Mouse (Mus musculus): Measurements from ENCODE around the gene Cga. TPM values are rescaled to one million over a fixed set of nuclear protein-coding genes. Genes with fewer than 3 reads are reported as not detected.
"Not testable (repeated sequence)": the region's sequence is repeated elsewhere in the genome, so short reads cannot be mapped to it uniquely, and the experiment has no call there.

Gene Cga
- polyA plus RNA-seq, 1 experiment from 2014 or later, result not detected

DNA sequence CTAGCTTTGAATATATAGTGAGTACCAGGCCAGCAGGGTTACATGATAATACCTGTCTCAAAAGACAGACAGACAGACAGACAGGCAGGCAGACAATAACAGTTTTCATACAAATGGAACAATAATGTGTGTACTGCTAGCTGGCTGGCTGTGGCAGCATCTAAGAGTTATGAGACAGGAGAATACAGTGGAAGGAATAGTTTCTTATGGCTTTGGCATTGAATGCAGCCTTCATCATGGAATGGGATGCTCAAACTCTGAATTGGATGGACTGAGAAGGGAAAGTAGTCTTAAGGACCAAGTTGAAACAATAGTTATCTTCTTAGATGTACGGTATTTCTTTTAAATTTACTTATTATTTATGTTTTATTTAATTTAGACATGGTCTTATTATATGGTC, 5.7 kb downstream of the Cga start:
- no peak overlapping the region for H3K4me2 ChIP-seq
- WGBS, result 92% methylated on average over 1 of the region's 1 CpGs
- H3K27me3 ChIP-seq, result no peaks in the 10 kb centered on the region
- no peaks in the 10 kb centered on the region for H3K36me3 ChIP-seq
- peaks cover 5% of the 10 kb centered on the region; the same call in 1 of the 2 replicates for H3K4me1 ChIP-seq
- H3K9ac ChIP-seq, result no peak overlapping the region
- no peaks in the 10 kb centered on the region for H3K9me3 ChIP-seq (replicated peaks)
- H3K4me3 ChIP-seq (replicated peaks), result no peak overlapping the region
- ATAC-seq (replicated peaks; ENCODE audit: low FRiP score), result no peak
- H3K27ac ChIP-seq, result no peak overlapping the region

DNA sequence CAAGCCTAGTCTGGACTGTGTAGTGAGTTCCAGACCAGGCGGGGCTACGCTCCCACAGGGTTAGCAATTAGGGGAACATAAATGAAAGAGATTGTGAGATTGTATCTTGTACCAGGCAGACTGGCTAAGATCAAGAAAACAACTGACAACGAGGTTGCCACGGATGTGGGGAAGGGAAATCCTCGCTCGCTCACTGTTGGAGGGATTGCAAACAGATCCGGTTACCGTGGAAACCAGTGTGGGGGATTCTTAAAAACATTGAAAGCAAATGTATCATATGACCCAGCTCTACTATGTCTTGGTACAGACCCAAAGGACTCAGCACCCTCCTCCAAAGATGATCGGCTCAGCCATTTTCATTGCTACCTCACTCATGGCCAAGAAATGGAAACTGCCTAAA, 6.6 kb downstream of the Cga start:
- H3K9me3 ChIP-seq (replicated peaks), result no peaks in the 10 kb centered on the region
- H3K4me1 ChIP-seq, result peaks cover 5% of the 10 kb centered on the region; the same call in 1 of the 2 replicates
- H3K9ac ChIP-seq, result no peak overlapping the region
- H3K27ac ChIP-seq, result no peak overlapping the region
- 39% methylated on average over 9 of the region's 9 CpGs for WGBS
- H3K27me3 ChIP-seq, result no peaks in the 10 kb centered on the region
- H3K4me3 ChIP-seq (replicated peaks), result no peak overlapping the region
- H3K36me3 ChIP-seq, result no peaks in the 10 kb centered on the region
- H3K4me2 ChIP-seq, result no peak overlapping the region
- no peak for ATAC-seq (replicated peaks; ENCODE audit: low FRiP score)

DNA sequence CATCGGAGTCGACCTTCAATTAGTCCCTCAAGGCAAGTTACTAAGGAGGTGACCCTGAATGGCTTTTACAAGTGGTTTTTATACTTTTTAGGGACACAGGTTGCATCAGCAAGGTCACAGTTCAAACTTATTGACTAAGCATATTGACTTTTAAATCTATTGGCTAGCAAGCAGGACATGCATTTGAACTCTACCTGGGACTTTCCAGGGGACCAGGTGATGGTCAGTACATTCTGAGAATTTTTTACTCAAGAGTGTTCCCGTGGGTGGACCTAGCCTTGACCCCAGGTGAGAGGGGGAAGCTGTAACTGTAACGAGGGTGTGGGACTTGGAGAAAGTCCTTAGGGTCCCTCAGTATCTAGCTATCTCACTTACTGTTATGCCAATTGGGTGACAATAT, 7.6 kb downstream of the Cga start:
- no peak overlapping the region for H3K9ac ChIP-seq
- no peaks in the 10 kb centered on the region for H3K9me3 ChIP-seq (replicated peaks)
- ATAC-seq (replicated peaks; ENCODE audit: low FRiP score), result no peak
- peaks cover 5% of the 10 kb centered on the region; the same call in 1 of the 2 replicates for H3K4me1 ChIP-seq
- H3K27ac ChIP-seq, result no peak overlapping the region
- H3K27me3 ChIP-seq, result no peaks in the 10 kb centered on the region
- H3K4me2 ChIP-seq, result no peak overlapping the region
- WGBS, result 77% methylated on average over 4 of the region's 4 CpGs
- H3K4me3 ChIP-seq (replicated peaks), result no peak overlapping the region
- H3K36me3 ChIP-seq, result no peaks in the 10 kb centered on the region

- not testable (repeated sequence) for H3K4me1 ChIP-seq; H3K27ac ChIP-seq; ATAC-seq (replicated peaks; ENCODE audit: low FRiP score); H3K36me3 ChIP-seq; H3K27me3 ChIP-seq; H3K4me2 ChIP-seq; H3K9ac ChIP-seq; H3K9me3 ChIP-seq (replicated peaks); H3K4me3 ChIP-seq (replicated peaks)
- WGBS, result 39% methylated on average over 3 of the region's 3 CpGs
These were observed 8.0 kb downstream of the Cga start for GRCm38 (mm10) chr4:34901582-34901981.

DNA sequence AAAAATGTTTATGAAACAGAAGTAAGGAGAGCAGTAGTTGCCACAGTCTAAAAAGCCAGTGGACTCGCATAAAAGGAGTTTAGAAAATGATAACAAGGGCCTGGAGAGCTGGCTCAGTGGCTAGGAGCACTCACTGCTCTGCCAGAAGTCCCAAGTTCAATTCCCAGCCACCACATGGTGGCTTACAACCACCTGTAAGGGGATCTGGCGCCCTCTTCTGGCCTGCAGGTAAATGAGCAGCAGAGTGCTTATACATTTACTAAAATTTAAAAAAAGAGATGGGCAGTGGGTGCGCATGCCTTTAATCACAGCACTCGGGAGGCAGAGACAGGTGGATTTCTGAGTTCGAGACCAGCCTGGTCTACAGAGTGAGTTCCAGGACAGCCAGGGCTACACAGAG, 11.8 kb downstream of the Cga start:
- Histone ChIP-seq H3K4me1 (no peaks in the 10 kb centered on the region), H3K4me2 (no peak overlapping the region), H3K9me3 (replicated peaks) (no peaks in the 10 kb centered on the region), H3K27me3 (no peaks in the 10 kb centered on the region), H3K36me3 (no peaks in the 10 kb centered on the region), H3K27ac (no peak overlapping the region), H3K9ac (no peak overlapping the region), H3K4me3 (replicated peaks) (no peak overlapping the region)
- no peak for ATAC-seq (replicated peaks; ENCODE audit: low FRiP score)
- 67% methylated on average over 5 of the region's 5 CpGs for WGBS

DNA sequence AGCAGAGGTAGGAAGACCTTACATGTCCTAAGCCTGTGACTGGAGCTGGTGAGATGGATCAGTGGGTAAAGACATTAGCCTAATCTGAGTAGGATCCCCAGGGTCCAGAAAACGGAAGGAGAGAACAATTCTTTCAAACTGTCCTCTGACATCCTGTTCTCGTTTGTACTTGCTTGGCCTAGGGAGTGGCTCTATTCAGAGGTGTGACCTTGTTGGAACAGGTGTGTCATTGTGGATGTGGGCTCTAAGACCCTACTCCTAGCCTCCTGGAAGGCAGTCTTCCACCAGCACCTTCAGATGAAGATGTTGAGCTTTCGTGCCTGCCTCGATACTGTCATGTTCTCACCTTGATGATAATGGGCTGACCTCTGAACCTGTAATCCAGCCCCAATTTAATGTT, 12.6 kb downstream of the Cga start:
- Histone ChIP-seq H3K4me3 (replicated peaks) (no peak overlapping the region), H3K4me1 (no peaks in the 10 kb centered on the region)
- 73% methylated on average over 4 of the region's 4 CpGs for WGBS

DNA sequence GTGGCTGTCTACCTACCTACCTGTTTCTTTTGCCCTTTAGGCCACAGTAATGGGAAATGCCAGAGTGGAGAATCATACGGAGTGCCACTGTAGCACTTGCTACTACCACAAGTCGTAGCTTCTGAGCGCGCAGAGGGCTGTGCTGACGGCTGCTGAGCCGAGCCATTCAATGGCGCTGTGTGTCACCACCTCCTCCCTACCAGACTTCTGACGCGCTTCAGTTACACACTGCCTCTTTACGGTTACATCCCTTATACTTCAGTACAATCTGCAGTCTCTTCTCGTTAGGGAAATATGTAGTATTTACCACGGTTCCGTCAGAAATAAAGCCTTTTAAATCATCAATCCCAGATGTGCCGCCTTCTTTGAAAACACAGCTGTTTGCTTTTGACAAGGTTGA, 13.4 kb downstream of the Cga start:
- Histone ChIP-seq H3K9ac (no peak overlapping the region), H3K36me3 (no peaks in the 10 kb centered on the region), H3K4me1 (no peaks in the 10 kb centered on the region), H3K4me2 (0 out of 2 replicates have a peak overlapping the region, but pooled peaks have one; percentile 16), H3K4me3 (replicated peaks) (no peak overlapping the region), H3K9me3 (replicated peaks) (no peaks in the 10 kb centered on the region), H3K27me3 (no peaks in the 10 kb centered on the region), H3K27ac (no peak overlapping the region)
- ATAC-seq (replicated peaks; ENCODE audit: low FRiP score), result no peak
- WGBS, result 42% methylated on average over 14 of the region's 14 CpGs

More for the DNA sequence above, 12.6 kb downstream of the Cga start:
- Histone ChIP-seq H3K9ac (no peak overlapping the region), H3K36me3 (no peaks in the 10 kb centered on the region), H3K4me2 (no peak overlapping the region), H3K9me3 (replicated peaks) (no peaks in the 10 kb centered on the region), H3K27ac (no peak overlapping the region), H3K27me3 (no peaks in the 10 kb centered on the region)
- no peak for ATAC-seq (replicated peaks; ENCODE audit: low FRiP score)

DNA sequence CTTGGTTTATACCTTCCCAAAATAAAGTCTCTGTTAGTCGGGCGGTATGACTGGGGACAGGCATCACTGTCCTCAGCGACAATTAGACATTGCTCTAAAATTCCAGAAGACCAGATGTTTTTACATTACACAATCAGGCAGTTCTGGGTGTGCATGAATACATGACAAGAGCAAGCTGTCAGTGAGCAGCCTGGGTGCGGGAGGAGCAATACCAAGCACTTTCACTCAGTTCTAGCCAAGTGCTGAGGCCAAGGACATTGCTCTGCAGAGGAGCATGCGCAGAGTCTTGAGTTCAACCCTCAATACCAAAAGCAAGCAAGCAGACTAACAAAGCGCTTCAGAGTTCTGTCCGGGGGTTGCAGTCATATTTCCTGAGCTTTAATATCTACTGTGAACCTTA, 14.5 kb downstream of the Cga start:
- H3K4me1 ChIP-seq, result no peaks in the 10 kb centered on the region
- ATAC-seq (replicated peaks; ENCODE audit: low FRiP score), result no peak
- H3K4me2 ChIP-seq, result no peak overlapping the region
- no peaks in the 10 kb centered on the region for H3K9me3 ChIP-seq (replicated peaks)
- no peaks in the 10 kb centered on the region for H3K27me3 ChIP-seq
- no peak overlapping the region for H3K9ac ChIP-seq
- H3K4me3 ChIP-seq (replicated peaks), result no peak overlapping the region
- WGBS, result 77% methylated on average over 7 of the region's 7 CpGs
- no peak overlapping the region for H3K27ac ChIP-seq
- H3K36me3 ChIP-seq, result no peaks in the 10 kb centered on the region

- Histone ChIP-seq H3K9me3 (replicated peaks) (no peaks in the 10 kb centered on the region), H3K4me2 (no peak overlapping the region), H3K4me3 (replicated peaks) (no peak overlapping the region), H3K27ac (no peak overlapping the region), H3K27me3 (no peaks in the 10 kb centered on the region), H3K36me3 (no peaks in the 10 kb centered on the region), H3K9ac (no peak overlapping the region), H3K4me1 (no peaks in the 10 kb centered on the region)
- WGBS, result 48% methylated on average over 3 of the region's 3 CpGs
- ATAC-seq (replicated peaks; ENCODE audit: low FRiP score), result no peak
These were observed 17.8 kb downstream of the Cga start for GRCm38 (mm10) chr4:34911401-34911800.

GRCm38 (mm10) chr4:34912171-34912570, 18.6 kb downstream of the Cga start:
- 84% methylated on average over 3 of the region's 3 CpGs for WGBS
- no peaks in the 10 kb centered on the region for H3K9me3 ChIP-seq (replicated peaks)
- H3K4me2 ChIP-seq, result no peak overlapping the region
- no peak overlapping the region for H3K9ac ChIP-seq
- no peaks in the 10 kb centered on the region for H3K4me1 ChIP-seq
- H3K27me3 ChIP-seq, result no peaks in the 10 kb centered on the region
- no peak overlapping the region for H3K27ac ChIP-seq
- no peak for ATAC-seq (replicated peaks; ENCODE audit: low FRiP score)
- no peak overlapping the region for H3K4me3 ChIP-seq (replicated peaks)
- H3K36me3 ChIP-seq, result no peaks in the 10 kb centered on the region

DNA sequence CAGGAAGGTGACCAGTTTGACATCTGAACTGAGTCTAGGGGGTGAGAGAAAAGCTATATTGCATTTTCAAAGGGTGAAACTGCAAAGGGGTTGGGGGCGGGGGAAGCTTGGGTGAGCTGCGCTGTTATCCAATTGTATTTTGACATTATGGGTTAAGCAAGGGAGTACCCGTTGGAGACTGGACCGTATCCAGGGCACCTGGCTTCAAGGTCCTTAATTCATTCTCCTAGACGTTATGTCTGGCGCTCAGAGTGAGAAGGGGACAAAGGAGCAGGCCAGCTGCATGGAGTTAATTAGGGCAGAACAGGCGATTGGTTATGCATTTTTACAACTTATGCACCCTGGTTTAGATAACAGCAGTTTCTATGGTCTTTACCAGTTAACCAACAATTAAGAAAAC, 23.8 kb downstream of the Cga start:
- Histone ChIP-seq H3K9me3 (replicated peaks) (no peaks in the 10 kb centered on the region), H3K4me1 (no peaks in the 10 kb centered on the region), H3K4me3 (replicated peaks) (no peak overlapping the region), H3K9ac (no peak overlapping the region), H3K27ac (no peak overlapping the region), H3K27me3 (no peaks in the 10 kb centered on the region), H3K36me3 (no peaks in the 10 kb centered on the region), H3K4me2 (no peak overlapping the region)
- ATAC-seq (replicated peaks; ENCODE audit: low FRiP score), result no peak
- WGBS, result 50% methylated on average over 7 of the region's 7 CpGs

DNA sequence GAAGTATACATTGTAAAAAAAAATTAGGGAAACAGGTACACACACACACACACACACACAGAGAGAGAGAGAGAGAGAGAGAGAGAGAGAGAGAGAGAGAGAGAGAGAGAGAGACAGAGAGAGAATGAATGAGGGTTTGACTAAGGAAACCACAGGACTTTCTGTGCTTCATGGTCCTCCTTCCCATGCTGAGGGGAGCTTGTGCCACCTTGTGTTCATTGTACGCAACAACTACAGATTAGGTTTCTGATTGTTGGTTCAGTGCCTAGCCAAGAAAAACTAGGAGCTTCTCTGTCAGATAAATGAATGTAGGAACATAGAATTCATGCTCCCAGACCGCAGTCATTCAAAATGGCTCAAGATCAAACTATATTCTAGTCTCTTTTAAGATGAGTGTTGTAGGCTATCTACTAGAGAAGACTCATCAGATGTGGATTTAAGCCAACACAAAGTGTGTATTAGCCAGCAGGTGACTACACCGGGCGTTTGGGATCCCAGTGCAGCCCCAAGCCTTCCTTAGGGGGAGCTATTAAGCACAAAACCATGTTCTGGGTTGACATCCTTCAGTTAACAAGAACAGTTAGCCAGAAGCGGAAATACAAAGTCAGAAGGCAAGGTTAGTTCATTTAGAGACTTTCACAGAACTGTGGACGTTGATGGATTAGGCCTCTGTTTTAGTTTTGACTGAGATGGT, 28.7 kb downstream of the Cga start:
- no peak overlapping the region for H3K4me2 ChIP-seq
- H3K27me3 ChIP-seq, result no peaks in the 10 kb centered on the region
- H3K4me1 ChIP-seq, result no peaks in the 10 kb centered on the region
- ATAC-seq (replicated peaks; ENCODE audit: low FRiP score), result no peak
- H3K9me3 ChIP-seq (replicated peaks), result no peaks in the 10 kb centered on the region
- 70% methylated on average over 6 of the region's 6 CpGs for WGBS
- no peaks in the 10 kb centered on the region for H3K36me3 ChIP-seq
- no peak overlapping the region for H3K9ac ChIP-seq
- H3K27ac ChIP-seq, result no peak overlapping the region
- no peak overlapping the region for H3K4me3 ChIP-seq (replicated peaks)

DNA sequence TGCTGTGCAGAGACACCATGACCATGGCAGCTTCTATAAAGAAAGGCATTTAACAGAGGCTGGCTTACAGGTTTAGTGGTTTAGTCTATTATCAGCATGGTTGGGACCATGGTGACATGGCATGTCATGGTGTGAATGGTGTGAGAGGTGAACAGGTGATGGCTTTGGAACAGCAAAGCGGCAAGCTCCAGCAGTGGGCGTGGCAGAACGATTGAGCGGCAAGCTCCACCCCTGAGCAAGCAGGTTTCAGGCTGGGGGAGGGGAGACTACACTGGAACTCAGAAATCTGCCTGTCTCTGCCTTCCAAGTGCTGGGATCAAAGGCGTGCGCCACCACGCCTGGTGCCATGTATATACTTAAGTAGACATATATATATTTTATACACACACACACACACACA, 34.8 kb downstream of the Cga start:
- not testable (repeated sequence) for H3K36me3 ChIP-seq; H3K4me1 ChIP-seq; ATAC-seq (replicated peaks; ENCODE audit: low FRiP score); H3K27me3 ChIP-seq; H3K9me3 ChIP-seq (replicated peaks); H3K27ac ChIP-seq; H3K4me3 ChIP-seq (replicated peaks); H3K9ac ChIP-seq; H3K4me2 ChIP-seq
- WGBS, result 80% methylated on average over 7 of the region's 7 CpGs
